Mouse (Mus musculus) liver, embryonic 16.5 days (tissue): ENCODE data around the gene Ptgis. TPM values are rescaled to one million over a fixed set of nuclear protein-coding genes. Genes with fewer than 3 reads are reported as not detected.

Experiments used
- ATAC-seq: fragments of 200-750 bp; cut with Nextera tagmentation; 2 replicates; pipeline ENCODE4 v1.8.0; 2017; ENCODE audit warnings: low read depth, mild to moderate bottlenecking, moderate number of reproducible peaks, moderate library complexity
- H3K27ac ChIP-seq: fragments of 300-500 bp; sonication (generic); 2 replicates; pipeline ENCODE4 v1.5.1; 2014; ENCODE audit warnings: mild to moderate bottlenecking, low read length
- H3K27me3 ChIP-seq: fragments of 300-500 bp; sonication (generic); 2 replicates; pipeline ENCODE4 v1.6.1; 2014; ENCODE audit warnings: low read depth, low read length, mixed read lengths; ENCODE audit not compliant: control insufficient read depth, insufficient read depth
- H3K36me3 ChIP-seq: fragments of 300-500 bp; sonication (generic); 2 replicates; pipeline ENCODE4 v1.6.1; 2014; ENCODE audit warnings: mild to moderate bottlenecking; ENCODE audit not compliant: control insufficient read depth, insufficient read depth
- H3K4me1 ChIP-seq: fragments of 300-500 bp; sonication (generic); 2 replicates; pipeline ENCODE4 v1.6.1; 2014; ENCODE audit warnings: low read depth, low read length, mixed read lengths; ENCODE audit not compliant: control insufficient read depth
- H3K4me2 ChIP-seq: fragments of 300-500 bp; sonication (generic); 2 replicates; pipeline ENCODE4 v1.6.1; 2014; ENCODE audit warnings: low read depth, low read length, mixed read lengths
- H3K4me3 ChIP-seq: fragments of 300-500 bp; sonication (generic); 2 replicates; pipeline ENCODE4 v1.5.1; 2014; ENCODE audit warnings: low read depth, mild to moderate bottlenecking, low read length
- H3K9ac ChIP-seq: fragments of 300-500 bp; sonication (generic); 2 replicates; pipeline ENCODE4 v1.6.1; 2014; ENCODE audit warnings: low read depth, low read length
- H3K9me3 ChIP-seq: fragments of 300-500 bp; sonication (generic); replicated peaks from 2 replicates; pipeline ENCODE4 v1.6.1; 2016; ENCODE audit warnings: low read length; ENCODE audit not compliant: control insufficient read depth
- WGBS: fragments of 180-500 bp; shearing (Covaris S2); extraction: QIAGEN DNeasy Blood & Tissue Kit; methylation state at CpG from one replicate; pipeline ENCODE4 v1.1.7; 2014; ENCODE audit not compliant: insufficient replicate concordance; 5-methylcytosine and 5-hydroxymethylcytosine counted together
- polyA plus RNA-seq: library from polyadenylated mRNA; unstranded; fragments of >200 nt; fragmentation: Nextera tagmentation; extraction: Ambion mirVana; gene quantifications from 2 replicates; pipeline ENCODE4 v1.2.1, GENCODE M21; 2015

The Ptgis gene
- polyA plus RNA-seq, 1 experiment from 2014 or later = 1.2 TPM

- Histone ChIP-seq H3K4me2 (no peak overlapping the region), H3K27ac (no peak overlapping the region), H3K4me3 (no peak overlapping the region), H3K9ac (no peak overlapping the region), H3K27me3 (peaks cover 21% of the 10 kb centered on the region), H3K36me3 (no peaks in the 10 kb centered on the region), H3K9me3 (no peaks in the 10 kb centered on the region), H3K4me1 (no peaks in the 10 kb centered on the region)
- 68% methylated on average over 4 of the region's 4 CpGs for WGBS
- ATAC-seq = no peak
These were observed 3.6 kb upstream of the Ptgis start for GRCm38 (mm10) chr2:167243831-167244563.

DNA sequence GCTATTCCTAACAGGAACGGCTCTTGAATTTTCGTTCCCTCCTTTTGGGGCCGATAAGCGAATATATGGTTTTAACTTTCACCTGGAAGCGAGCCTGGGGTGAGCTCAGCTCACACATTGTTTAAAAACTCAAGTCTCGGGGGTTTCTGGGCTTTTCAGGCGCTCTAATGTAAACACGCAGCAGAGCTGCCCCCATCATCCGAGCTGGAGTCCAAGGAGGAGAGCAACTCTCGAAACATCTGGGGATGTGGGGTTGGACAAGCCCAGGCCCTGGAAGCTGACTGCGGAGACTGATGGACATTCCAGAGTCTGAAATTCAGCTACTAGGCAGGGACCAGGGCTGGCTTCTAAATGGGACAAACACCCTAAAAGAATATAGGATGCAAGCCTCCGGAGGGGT lies 1.1 kb downstream of the Ptgis start:
- Histone ChIP-seq H3K9me3 (no peaks in the 10 kb centered on the region), H3K4me3 (no peak overlapping the region), H3K4me2 (no peak overlapping the region), H3K9ac (no peak overlapping the region), H3K27me3 (peaks cover 28% of the 10 kb centered on the region), H3K36me3 (no peaks in the 10 kb centered on the region), H3K27ac (no peak overlapping the region), H3K4me1 (no peaks in the 10 kb centered on the region)
- 35% methylated on average over 12 of the region's 12 CpGs for WGBS
- ATAC-seq = no peak

GRCm38 (mm10) chr2:167237224-167237623 lies 3.2 kb downstream of the Ptgis start:
- H3K4me1 ChIP-seq = no peaks in the 10 kb centered on the region
- WGBS = 64% methylated on average over 9 of the region's 9 CpGs
- no peak overlapping the region for H3K27ac ChIP-seq
- H3K9ac ChIP-seq = no peak overlapping the region
- H3K4me2 ChIP-seq = no peak overlapping the region
- no peaks in the 10 kb centered on the region for H3K9me3 ChIP-seq
- no peaks in the 10 kb centered on the region for H3K36me3 ChIP-seq
- peaks cover 28% of the 10 kb centered on the region for H3K27me3 ChIP-seq
- H3K4me3 ChIP-seq = no peak overlapping the region
- ATAC-seq = no peak

DNA sequence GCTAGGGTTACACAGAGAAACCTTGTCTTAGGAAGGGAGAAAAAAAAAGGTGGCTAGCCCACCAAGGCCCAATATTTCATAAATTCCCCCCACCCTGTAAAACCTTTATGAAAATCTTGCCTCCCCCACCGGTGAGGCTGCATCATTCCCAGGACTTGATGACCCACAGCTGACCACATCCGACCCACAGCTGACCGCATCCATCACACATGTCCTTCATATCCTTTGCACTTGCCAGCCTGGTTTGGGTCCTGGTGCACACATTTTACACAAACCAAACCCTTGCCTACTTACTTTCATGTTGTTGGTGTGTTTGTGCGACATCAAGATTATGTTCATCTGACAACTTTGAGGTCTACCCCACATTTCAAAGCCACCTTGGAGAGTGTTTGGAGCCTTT lies 4.2 kb downstream of the Ptgis start:
- H3K36me3 ChIP-seq = no peaks in the 10 kb centered on the region
- no peaks in the 10 kb centered on the region for H3K4me1 ChIP-seq
- H3K4me2 ChIP-seq = no peak overlapping the region
- H3K27me3 ChIP-seq = peaks cover 28% of the 10 kb centered on the region
- no peaks in the 10 kb centered on the region for H3K9me3 ChIP-seq
- no peak overlapping the region for H3K4me3 ChIP-seq
- no peak overlapping the region for H3K27ac ChIP-seq
- WGBS = 78% methylated on average over 4 of the region's 4 CpGs
- H3K9ac ChIP-seq = no peak overlapping the region
- no peak for ATAC-seq

DNA sequence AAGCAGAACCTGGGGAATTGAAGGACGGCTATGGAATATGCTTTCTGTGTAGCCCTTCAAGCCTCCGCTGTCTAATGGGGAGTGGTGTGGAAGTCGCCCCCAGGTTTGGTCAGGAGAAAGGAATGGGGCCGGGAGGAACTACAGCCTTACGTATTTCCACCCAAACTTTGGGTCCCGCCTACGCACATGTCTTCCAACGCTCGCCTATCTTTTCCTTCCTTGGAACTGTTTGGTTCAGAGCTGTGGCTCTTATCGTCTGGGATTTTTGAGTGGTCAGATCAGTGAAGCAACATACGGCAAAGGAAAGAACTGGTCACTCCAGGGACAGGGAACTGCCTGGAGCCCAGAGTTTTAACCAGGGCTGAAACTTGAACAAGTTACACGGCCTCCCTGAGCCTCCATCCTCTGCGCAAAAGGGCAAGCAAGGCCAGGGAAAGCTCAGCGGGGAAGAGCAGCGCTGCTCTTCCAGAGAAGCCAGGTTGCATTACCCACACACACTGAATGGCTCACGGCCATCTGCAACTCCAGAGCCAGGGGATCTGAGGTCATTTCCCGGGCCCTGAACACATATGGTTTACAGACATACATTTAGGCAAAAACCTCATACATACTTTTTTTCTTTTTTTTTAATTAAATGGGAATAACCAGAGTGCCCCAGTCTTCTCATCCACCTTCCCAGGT lies 4.9 kb downstream of the Ptgis start:
- Histone ChIP-seq H3K27ac (no peak overlapping the region), H3K4me2 (no peak overlapping the region), H3K9me3 (no peaks in the 10 kb centered on the region), H3K27me3 (peaks cover 22% of the 10 kb centered on the region), H3K4me3 (no peak overlapping the region), H3K9ac (no peak overlapping the region), H3K36me3 (no peaks in the 10 kb centered on the region), H3K4me1 (no peaks in the 10 kb centered on the region)
- no peak for ATAC-seq
- WGBS = 61% methylated on average over 17 of the region's 17 CpGs

DNA sequence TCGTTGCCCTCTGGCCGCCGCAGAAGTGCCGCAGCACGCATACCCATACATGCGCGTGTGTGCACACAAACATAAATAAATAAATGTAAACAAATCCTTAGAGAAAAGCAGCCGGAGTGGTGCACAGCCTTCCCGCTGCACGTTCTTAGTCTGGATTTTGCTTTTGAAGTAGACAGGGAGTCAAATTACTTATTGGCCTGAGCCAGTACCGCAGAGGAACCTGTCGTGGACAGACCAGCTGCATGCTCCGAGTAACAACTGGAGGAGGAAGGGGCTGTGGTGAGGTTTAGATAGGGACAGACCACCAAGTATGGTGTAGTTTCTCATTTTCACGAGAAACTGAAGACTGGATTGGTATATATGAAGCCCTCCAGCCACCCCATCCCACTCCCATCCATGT lies 6.6 kb downstream of the Ptgis start:
- H3K9me3 ChIP-seq = no peaks in the 10 kb centered on the region
- no peaks in the 10 kb centered on the region for H3K36me3 ChIP-seq
- no peak overlapping the region for H3K27ac ChIP-seq
- H3K27me3 ChIP-seq = peaks cover 5% of the 10 kb centered on the region
- H3K9ac ChIP-seq = no peak overlapping the region
- no peak overlapping the region for H3K4me3 ChIP-seq
- no peak overlapping the region for H3K4me2 ChIP-seq
- H3K4me1 ChIP-seq = no peaks in the 10 kb centered on the region
- 60% methylated on average over 14 of the region's 14 CpGs for WGBS
- ATAC-seq = no peak

DNA sequence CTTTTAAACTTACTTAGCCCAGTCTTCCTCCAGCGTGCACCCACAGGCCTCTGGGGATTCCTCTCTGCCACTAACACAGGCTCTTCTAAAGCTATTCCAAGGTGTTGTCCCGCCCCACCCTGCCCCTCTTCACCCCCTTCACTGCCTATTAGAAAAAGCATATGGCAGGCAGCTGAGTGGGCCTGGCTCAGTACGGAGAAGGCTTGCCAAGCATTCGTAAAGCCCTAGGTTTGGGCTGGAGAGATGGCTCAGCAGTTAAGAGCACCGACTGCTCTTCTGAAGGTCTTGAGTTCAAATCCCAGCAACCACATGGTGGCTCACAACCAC lies 7.4 kb downstream of the Ptgis start:
- H3K27me3 ChIP-seq = no peaks in the 10 kb centered on the region; the same call in 1 of the 2 replicates
- H3K4me3 ChIP-seq = no peak overlapping the region
- no peaks in the 10 kb centered on the region for H3K9me3 ChIP-seq
- no peak overlapping the region for H3K27ac ChIP-seq
- H3K4me1 ChIP-seq = no peaks in the 10 kb centered on the region
- ATAC-seq = no peak
- no peak overlapping the region for H3K4me2 ChIP-seq
- no peak overlapping the region for H3K9ac ChIP-seq
- H3K36me3 ChIP-seq = no peaks in the 10 kb centered on the region
- 64% methylated on average over 5 of the region's 5 CpGs for WGBS

DNA sequence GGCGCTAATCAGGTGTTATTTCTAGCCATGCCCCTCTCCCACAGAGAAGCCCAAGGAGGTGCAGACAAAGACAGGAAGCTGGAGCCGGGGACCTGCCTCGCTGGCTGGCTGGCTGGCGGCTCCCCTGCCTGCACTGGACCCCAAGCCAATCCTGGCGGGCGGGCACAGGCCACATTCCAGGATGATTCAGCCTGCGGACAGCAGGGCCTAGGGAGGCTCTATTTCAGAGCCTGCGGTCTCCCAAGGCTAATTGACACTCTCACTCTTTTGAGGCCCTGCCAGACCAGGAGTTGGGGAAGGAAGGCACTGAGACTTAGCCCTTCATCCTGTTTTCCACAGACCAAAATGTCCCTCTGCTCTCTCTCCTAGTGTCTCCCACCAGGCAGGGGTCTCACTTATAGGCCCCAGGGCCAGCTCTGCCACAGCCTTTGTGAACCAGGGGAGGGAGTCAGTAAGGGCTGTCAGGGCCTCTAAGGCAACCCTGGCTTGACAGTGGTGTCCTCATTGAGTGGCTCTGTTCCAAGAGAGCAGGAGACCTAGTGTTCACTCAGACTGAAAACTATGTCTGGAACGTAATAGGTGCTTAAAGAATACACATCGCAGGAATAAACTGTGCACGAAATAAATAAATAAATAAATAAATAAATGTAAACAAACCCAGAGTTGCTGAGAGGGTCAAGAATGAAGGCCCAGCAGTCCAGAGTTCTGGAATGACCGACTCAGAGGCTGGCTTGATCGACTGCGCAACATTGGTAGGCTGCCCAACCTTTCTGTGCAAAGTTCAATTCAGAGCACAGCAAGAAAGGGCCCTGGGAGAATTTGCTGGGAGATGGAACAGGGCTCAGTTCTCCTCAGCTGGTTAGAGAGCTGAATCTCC lies 8.0 kb downstream of the Ptgis start:
- H3K4me2 ChIP-seq = no peak overlapping the region
- WGBS = 62% methylated on average over 14 of the region's 14 CpGs
- no peaks in the 10 kb centered on the region for H3K4me1 ChIP-seq
- H3K36me3 ChIP-seq = no peaks in the 10 kb centered on the region
- H3K27ac ChIP-seq = no peak overlapping the region
- no peaks in the 10 kb centered on the region for H3K27me3 ChIP-seq
- ATAC-seq = 0 out of 2 replicates have a peak, but pooled peaks have one; percentile 24
- H3K9ac ChIP-seq = no peak overlapping the region
- no peaks in the 10 kb centered on the region for H3K9me3 ChIP-seq
- H3K4me3 ChIP-seq = no peak overlapping the region

DNA sequence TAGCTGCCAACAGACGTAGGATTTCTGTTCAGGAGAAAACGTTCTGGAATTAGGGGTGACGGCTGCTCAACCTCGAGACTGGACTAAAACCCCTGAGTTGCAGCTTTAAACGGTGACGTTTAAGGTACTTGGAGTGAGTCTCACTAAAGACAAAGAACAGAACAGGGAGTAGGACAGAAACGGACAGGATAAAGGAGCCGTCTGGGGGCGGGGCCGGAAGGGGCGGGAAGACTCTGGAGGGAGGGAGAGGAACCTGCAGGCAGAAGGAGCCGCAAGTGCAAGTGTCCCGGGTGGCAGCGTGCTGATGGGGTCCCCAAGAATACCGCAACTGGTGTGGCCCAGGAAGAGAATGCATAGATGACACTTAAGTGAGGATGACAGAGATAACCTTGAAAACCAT lies 9.8 kb downstream of the Ptgis start:
- H3K4me2 ChIP-seq = no peak overlapping the region; the same call in 1 of the 2 replicates
- no peak overlapping the region for H3K9ac ChIP-seq
- H3K36me3 ChIP-seq = no peaks in the 10 kb centered on the region
- no peak overlapping the region for H3K4me3 ChIP-seq
- no peaks in the 10 kb centered on the region for H3K9me3 ChIP-seq
- H3K27me3 ChIP-seq = no peaks in the 10 kb centered on the region
- H3K27ac ChIP-seq = no peak overlapping the region
- no peak for ATAC-seq
- H3K4me1 ChIP-seq = no peaks in the 10 kb centered on the region
- WGBS = 9% methylated on average over 15 of the region's 15 CpGs
